Comparison of ENCODE assay signal across 11 mouse cellular contexts in the genomic region with DNA sequence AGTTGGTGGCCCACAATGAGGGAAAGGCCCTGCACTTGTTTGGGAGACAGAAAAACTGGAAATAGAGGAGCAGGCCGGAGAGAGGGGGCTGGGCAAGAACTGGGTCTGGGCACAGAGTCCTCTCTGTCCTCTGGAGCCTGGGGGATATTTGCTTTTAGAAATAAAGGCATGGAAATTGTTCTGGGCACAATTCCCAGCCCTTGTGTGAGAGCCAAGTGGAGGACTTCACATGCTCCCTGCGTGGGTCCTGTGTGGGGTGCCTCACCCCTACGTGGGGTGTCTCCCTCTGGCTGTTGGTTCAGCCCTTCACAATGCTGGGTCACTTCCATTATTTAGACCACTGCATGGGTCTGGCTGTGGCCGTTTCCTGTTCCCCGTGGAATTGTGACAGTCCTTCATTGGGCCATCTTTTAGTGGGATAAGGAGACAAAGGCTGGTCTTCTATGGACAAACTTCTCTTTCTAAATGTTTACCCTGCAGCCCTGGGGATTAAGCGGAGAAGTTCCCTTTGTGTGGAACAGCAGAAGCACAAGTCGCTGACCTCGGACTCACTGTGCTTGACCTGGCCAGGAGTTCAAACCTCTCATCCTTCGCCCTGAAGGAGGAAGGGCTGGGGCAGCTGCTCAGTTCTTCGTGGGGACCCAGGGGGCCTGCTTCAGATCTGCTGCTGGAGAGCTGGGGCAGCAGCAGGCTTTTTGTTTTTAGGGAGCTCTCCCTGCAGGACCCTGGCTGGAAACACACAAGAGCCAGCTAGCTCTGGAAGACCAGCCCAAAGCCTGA. TPM values are rescaled to one million over a fixed set of nuclear protein-coding genes. Genes with fewer than 3 reads are reported as not detected.
DNase-seq lines count a peak whose midpoint lies in the region; ATAC-seq and TF ChIP-seq lines count a peak whose summit lies in the region.
"Had no signal": no experiment of that assay in that cellular context is flagged by ENCODE, and none has a peak within 500 bp of the region (broad histone marks: within the 10 kb centered on the region; RNA-seq: fewer than 3 reads in every experiment).

No protein-coding gene starts in this region.

- H3K36me3 ChIP-seq in hindbrain, embryonic 13.5 days = no peaks in the 10 kb centered on the region
- H3K36me3 ChIP-seq in hindbrain, embryonic 11.5 days (ENCODE audit: control insufficient read depth, insufficient read depth, low read length) = no peaks in the 10 kb centered on the region
- H3K36me3 ChIP-seq in thymus, adult 2 months (ENCODE audit: control insufficient read depth, insufficient read depth, low read length) = no peaks in the 10 kb centered on the region

- ATAC-seq in hindbrain, embryonic 13.5 days (ENCODE audit: low FRiP score) = 0 out of 2 replicates have a peak, but pooled peaks have one; percentile 34
- no peak for ATAC-seq in hindbrain, embryonic 11.5 days (ENCODE audit: low FRiP score)
- no peak for ATAC-seq in inflammation-experienced regulatory T-cells, adult 6 months

- H3K9me3 ChIP-seq in hindbrain, embryonic 13.5 days = no peaks in the 10 kb centered on the region
- no peaks in the 10 kb centered on the region for H3K9me3 ChIP-seq in hindbrain, embryonic 11.5 days (ENCODE audit: control insufficient read depth, low read length)

- peak overlapping the region; percentile 30; the same call in 1 of the 2 replicates for H3K27ac ChIP-seq in hindbrain, embryonic 13.5 days
- H3K27ac ChIP-seq in hindbrain, embryonic 11.5 days (ENCODE audit: low read depth, low read length) = no peak overlapping the region
- no peak overlapping the region for H3K27ac ChIP-seq in thymus, adult 2 months (ENCODE audit: control insufficient read depth, insufficient read depth, low read length)

- H3K27me3 ChIP-seq in hindbrain, embryonic 13.5 days = peaks cover 97% of the 10 kb centered on the region
- peaks cover 65% of the 10 kb centered on the region for H3K27me3 ChIP-seq in hindbrain, embryonic 11.5 days (ENCODE audit: control insufficient read depth, insufficient read depth, low read length)
- H3K27me3 ChIP-seq in thymus, adult 2 months (ENCODE audit: control insufficient read depth, insufficient read depth, low read length) = peaks cover 6% of the 10 kb centered on the region; the same call in 1 of the 2 replicates

- TF ChIP-seq POLR2A in thymus, adult 2 months (IDR thresholded peaks at IDR 0.05; ENCODE audit: control insufficient read depth, extremely low read depth, insufficient read depth, low read length, poor library complexity) = no peak

- H3K4me3 ChIP-seq in hindbrain, embryonic 13.5 days = no peak overlapping the region
- H3K4me3 ChIP-seq in hindbrain, embryonic 11.5 days (ENCODE audit: low read depth, low read length) = no peak overlapping the region
- H3K4me3 ChIP-seq in thymus, adult 2 months (ENCODE audit: control insufficient read depth, insufficient read depth, low read length) = no peak overlapping the region

- no peak overlapping the region for H3K4me2 ChIP-seq in hindbrain, embryonic 13.5 days
- H3K4me2 ChIP-seq in hindbrain, embryonic 11.5 days (replicated peaks; ENCODE audit: low read depth, low read length) = no peak overlapping the region
- H3K4me2 ChIP-seq: liver, embryonic 11.5 days had no signal

- no peak for DNase-seq in hindbrain, embryonic 11.5 days (ENCODE audit: low spot score)
- peak; percentile 11 for DNase-seq in cerebellum, adult 8-10 months
- peak; percentile 29 to 64 for DNase-seq in frontal cortex, postnatal 36 days (ENCODE audit: low spot score in 2 of 2)
- DNase-seq in left cerebral cortex, postnatal 36 days (ENCODE audit: low spot score in 2 of 2) = peak; percentile 28 to 46
- no peak for DNase-seq in adrenal gland, postnatal 14 days
- DNase-seq in thymus, adult 2 months = no peak

- 12% methylated on average over 10 of the region's 10 CpGs for WGBS in hindbrain, embryonic 13.5 days
- WGBS in hindbrain, embryonic 11.5 days = 16% methylated on average over 10 of the region's 10 CpGs
- 54% methylated on average over 10 of the region's 10 CpGs for WGBS in thymus, adult 2 months

- H3K9ac ChIP-seq in hindbrain, embryonic 13.5 days = no peak overlapping the region
- no peak overlapping the region for H3K9ac ChIP-seq in hindbrain, embryonic 11.5 days (ENCODE audit: low read depth, low read length)

- H3K4me1 ChIP-seq in hindbrain, embryonic 13.5 days (replicated peaks) = peaks cover 61% of the 10 kb centered on the region
- peaks cover 17% of the 10 kb centered on the region for H3K4me1 ChIP-seq in hindbrain, embryonic 11.5 days (replicated peaks; ENCODE audit: control insufficient read depth, insufficient read depth, low read length)
- H3K4me1 ChIP-seq in thymus, adult 2 months (replicated peaks; ENCODE audit: control insufficient read depth, insufficient read depth, low read length) = peaks cover 22% of the 10 kb centered on the region

- intact Hi-C loops in left cerebral cortex, postnatal 36 days (cut with DNase I) = no loop called here

- TF ChIP-seq CTCF in thymus, adult 2 months (IDR thresholded peaks at IDR 0.05; ENCODE audit: borderline replicate concordance, control insufficient read depth, extremely low read depth, insufficient read depth, low read length, poor library complexity) = no peak

RNA-seq across cellular contexts. Expression of gene Neurog1, which starts 25.6 kb away (rescaled TPM):
- polyA plus RNA-seq in hindbrain, embryonic 13.5 days (2015; fragmentation: Nextera tagmentation; extraction: Ambion mirVana) = 5.9 and 9.8 TPM in 2 replicates
- 30.6 and 37.4 TPM in 2 replicates for polyA plus RNA-seq in hindbrain, embryonic 11.5 days (2014; fragmentation: Nextera tagmentation; extraction: Ambion mirVana)
- total RNA-seq in left cerebral cortex, postnatal 36 days (2021) = not detected
- not detected for polyA plus RNA-seq in inflammation-experienced regulatory T-cells, adult 6 months (2017; shearing (Covaris generic))
- total RNA-seq in adrenal gland, postnatal 14 days (2021) = not detected in 2 replicates
- 0.17 and 0.24 TPM in 2 replicates for polyA plus RNA-seq in thymus, adult 2 months (2012; rRNA removed)
- total RNA-seq: hematopoietic stem cell, adult 5-6 weeks had no signal
- polyA plus RNA-seq: liver, embryonic 11.5 days; stomach, embryonic 16.5 days had no signal

RNA-seq across cellular contexts. Expression of gene Tifab, which starts 47.7 kb away (rescaled TPM):
- 1.1 and 1.5 TPM in 2 replicates for polyA plus RNA-seq in hindbrain, embryonic 13.5 days (2015; fragmentation: Nextera tagmentation; extraction: Ambion mirVana)
- polyA plus RNA-seq in hindbrain, embryonic 11.5 days (2014; fragmentation: Nextera tagmentation; extraction: Ambion mirVana) = 0.45 and 0.71 TPM in 2 replicates
- total RNA-seq in left cerebral cortex, postnatal 36 days (2021) = 1 to 10 TPM; 1.8 to 2.3 TPM
- under 1 TPM in 1 of 3 experiments, not detected in 2; 0.91 TPM for polyA plus RNA-seq in inflammation-experienced regulatory T-cells, adult 6 months (2017; shearing (Covaris generic))
- 1.1 and 2.4 TPM in 2 replicates for total RNA-seq in adrenal gland, postnatal 14 days (2021)
- polyA plus RNA-seq in thymus, adult 2 months (2012; rRNA removed) = 8.3 and 9.4 TPM in 2 replicates

Comparison
In these comparisons a context has a peak if more than half of its experiments do, and no peak if none do; other contexts are left out.
1. DNase-seq: peak in cerebellum, adult 8-10 months (single experiment), frontal cortex, postnatal 36 days (2 of 2) and left cerebral cortex, postnatal 36 days (2 of 2); none in hindbrain, embryonic 11.5 days (single experiment), adrenal gland, postnatal 14 days (single experiment) and thymus, adult 2 months (single experiment).